Mouse (Mus musculus) stomach, postnatal 0 days (tissue): ENCODE results near the gene Qdpr.

Source experiments
- CTCF ChIP-seq: IDR thresholded peaks from 2 replicates; pipeline ENCODE4 v1.5.1; 2016; ENCODE audit warnings: antibody characterized with exemption, low read depth, mild to moderate bottlenecking, moderate library complexity
- EP300 ChIP-seq: optimal IDR thresholded peaks from 2 replicates; pipeline ENCODE3; 2016; ENCODE audit warnings: antibody characterized with exemption

GRCm38 (mm10) chr5:45491776-45492175 is 41.7 kb upstream of the Qdpr start:
- TF ChIP-seq CTCF (no peak), EP300 (no peak)
